Mouse (Mus musculus) neural tube, embryonic 12.5 days (tissue): ENCODE results near the gene Dnm2. TPM values are rescaled to one million over a fixed set of nuclear protein-coding genes. Genes with fewer than 3 reads are reported as not detected.

Source experiments
- ATAC-seq: fragments of 200-750 bp; cut with Nextera tagmentation; 2 replicates; pipeline ENCODE4 v1.8.0; 2017; ENCODE audit warnings: low read depth, mild to moderate bottlenecking, moderate TSS enrichment, moderate library complexity; ENCODE audit not compliant: low FRiP score
- H3K27ac ChIP-seq: fragments of 300-500 bp; sonication (generic); 2 replicates; pipeline ENCODE4 v1.5.1; 2016
- H3K27me3 ChIP-seq: fragments of 300-500 bp; sonication (generic); replicated peaks from 2 replicates; pipeline ENCODE4 v1.6.1; 2016; ENCODE audit warnings: mild to moderate bottlenecking
- H3K36me3 ChIP-seq: fragments of 300-500 bp; sonication (generic); 2 replicates; pipeline ENCODE4 v1.6.1; 2016; ENCODE audit warnings: mild to moderate bottlenecking
- H3K4me1 ChIP-seq: fragments of 300-500 bp; sonication (generic); 2 replicates; pipeline ENCODE4 v1.6.1; 2016
- H3K4me2 ChIP-seq: fragments of 300-500 bp; sonication (generic); replicated peaks from 2 replicates; pipeline ENCODE4 v1.6.1; 2016; ENCODE audit warnings: mild to moderate bottlenecking
- H3K4me3 ChIP-seq: fragments of 300-500 bp; sonication (generic); 2 replicates; pipeline ENCODE4 v1.5.1; 2016
- H3K9ac ChIP-seq: fragments of 300-500 bp; sonication (generic); 2 replicates; pipeline ENCODE4 v1.6.1; 2016; ENCODE audit warnings: mild to moderate bottlenecking
- H3K9me3 ChIP-seq: fragments of 300-500 bp; sonication (generic); 2 replicates; pipeline ENCODE4 v1.6.1; 2016; ENCODE audit warnings: mild to moderate bottlenecking
- WGBS: fragments of 180-500 bp; shearing (Covaris S2); methylation state at CpG from one replicate; pipeline ENCODE4 v1.1.7; 2016; 5-methylcytosine and 5-hydroxymethylcytosine counted together
- polyA plus RNA-seq: library from polyadenylated mRNA; unstranded; fragments of >200 nt; fragmentation: Nextera tagmentation; extraction: Ambion mirVana; gene quantifications from 2 replicates; pipeline ENCODE4 v1.2.1, GENCODE M21; 2016

Dnm2 gene
- polyA plus RNA-seq, 1 experiment from 2014 or later, result 80.4 TPM

DNA sequence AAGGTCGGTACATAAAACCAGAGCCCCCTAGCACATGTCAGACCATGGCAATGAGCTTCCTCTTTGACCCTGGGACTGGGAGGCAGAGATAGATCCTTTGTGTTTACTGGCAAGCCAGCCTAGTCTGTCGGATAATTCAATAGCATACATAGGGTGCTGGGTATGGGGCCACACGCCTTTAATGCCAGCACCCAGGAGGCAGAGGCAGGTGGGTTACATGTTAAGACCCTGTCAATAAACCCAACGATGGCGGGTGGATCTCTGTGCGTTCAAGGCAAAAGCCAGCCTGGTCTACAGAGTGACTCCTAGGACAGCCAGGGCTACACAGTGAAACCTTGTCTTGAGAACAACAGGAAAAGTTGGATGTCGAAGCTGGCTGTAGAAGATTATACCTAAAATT is 16.1 kb upstream of the Dnm2 start:
- peaks cover 40% of the 10 kb centered on the region for H3K36me3 ChIP-seq
- no peak overlapping the region for H3K4me2 ChIP-seq
- peaks cover 6% of the 10 kb centered on the region; the same call in 1 of the 2 replicates for H3K4me1 ChIP-seq
- no peak overlapping the region for H3K9ac ChIP-seq
- ATAC-seq, result no peak
- no peaks in the 10 kb centered on the region for H3K9me3 ChIP-seq
- no peaks in the 10 kb centered on the region for H3K27me3 ChIP-seq
- WGBS, result 73% methylated on average over 7 of the region's 7 CpGs
- H3K27ac ChIP-seq, result no peak overlapping the region
- H3K4me3 ChIP-seq, result no peak overlapping the region

DNA sequence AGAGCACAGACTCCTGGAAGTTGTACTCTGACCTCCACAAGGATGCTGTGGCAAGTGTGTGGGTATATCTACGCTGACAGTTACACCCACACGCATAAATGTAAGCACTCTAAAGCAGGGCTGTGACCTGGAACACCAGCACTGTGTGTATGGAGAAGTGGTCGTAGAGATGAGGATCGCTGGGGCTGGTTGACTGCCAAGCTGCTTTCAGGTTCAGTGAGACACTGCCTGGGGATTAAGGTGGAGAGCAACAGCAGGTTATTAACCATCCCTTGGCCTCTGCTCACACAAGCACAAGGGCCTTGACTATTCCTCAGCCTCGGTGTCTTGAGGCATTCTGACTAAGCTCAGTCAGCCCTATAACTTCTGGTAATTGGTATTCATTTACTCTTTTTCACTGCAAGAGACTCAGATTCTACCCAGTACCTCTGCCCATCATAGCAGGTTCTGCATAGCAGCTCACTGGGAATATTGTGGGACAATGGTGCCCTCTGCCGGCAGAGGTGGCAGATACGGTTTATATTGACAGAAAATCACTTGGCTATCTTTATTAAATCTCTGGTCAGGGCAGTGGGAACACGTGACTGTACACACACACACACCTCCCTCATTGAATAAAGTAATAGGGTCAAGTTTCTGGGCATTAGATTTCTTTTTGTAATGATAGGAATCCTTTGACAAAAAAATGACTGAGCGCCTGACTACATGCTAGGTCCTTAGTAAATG is 15.0 kb upstream of the Dnm2 start:
- WGBS, result 38% methylated on average over 9 of the region's 9 CpGs
- Histone ChIP-seq H3K4me3 (no peak overlapping the region), H3K4me2 (no peak overlapping the region), H3K4me1 (peaks cover 6% of the 10 kb centered on the region; the same call in 1 of the 2 replicates), H3K9ac (no peak overlapping the region), H3K9me3 (no peaks in the 10 kb centered on the region), H3K36me3 (peaks cover 29% of the 10 kb centered on the region), H3K27me3 (no peaks in the 10 kb centered on the region), H3K27ac (no peak overlapping the region)
- ATAC-seq, result 0 out of 2 replicates have a peak, but pooled peaks have one; percentile 11

DNA sequence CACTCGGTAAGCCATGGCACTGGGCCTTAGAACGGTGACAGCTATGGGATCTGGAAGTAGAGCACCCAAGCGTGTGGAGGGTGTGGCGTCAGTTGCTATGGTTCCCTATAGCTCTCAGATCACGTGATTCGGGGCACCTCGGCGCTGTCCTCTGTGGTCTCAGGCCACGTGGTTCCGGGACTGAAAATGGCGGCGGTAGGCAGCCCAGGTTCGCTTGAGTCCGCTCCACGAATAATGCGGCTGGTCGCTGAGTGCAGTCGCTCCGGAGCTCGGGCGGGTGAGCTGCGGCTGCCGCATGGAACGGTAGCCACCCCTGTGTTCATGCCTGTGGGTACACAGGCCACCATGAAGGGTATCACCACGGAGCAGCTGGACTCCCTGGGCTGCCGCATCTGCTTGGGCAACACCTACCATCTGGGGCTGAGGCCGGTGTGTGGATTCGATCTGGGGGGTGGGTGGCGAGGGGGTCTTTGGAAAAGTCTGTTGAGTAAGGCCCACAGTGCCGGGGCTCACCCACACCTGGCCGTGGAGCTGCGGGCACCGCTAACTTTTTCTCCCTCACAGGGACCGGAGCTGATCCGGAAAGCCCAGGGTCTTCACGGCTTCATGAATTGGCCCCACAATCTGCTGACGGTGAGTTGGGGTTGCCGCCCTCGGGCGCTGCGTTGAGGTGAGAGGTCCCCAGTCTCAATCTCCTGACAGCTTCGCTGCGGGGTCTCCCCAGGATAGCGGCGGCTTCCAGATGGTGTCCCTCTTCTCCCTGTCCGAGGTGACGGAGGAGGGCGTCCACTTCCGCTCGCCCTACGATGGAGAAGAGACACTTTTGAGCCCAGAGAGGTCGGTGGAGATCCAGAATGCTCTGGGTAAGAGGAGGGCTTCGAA is 12.8 kb upstream of the Dnm2 start, which contains the start of gene Qtrt1:
TSS of gene Qtrt1 (plus strand) at position 169 of the 882 bp plus-strand sequence.
- Histone ChIP-seq H3K27ac (no peak within 1 kb of the TSS), H3K9me3 (no peaks in the 10 kb centered on the region), H3K4me1 (peaks cover 6% of the 10 kb centered on the region; the same call in 1 of the 2 replicates), H3K4me3 (peak within 1 kb of the TSS; percentile 76), H3K4me2 (peak within 1 kb of the TSS; percentile 91), H3K36me3 (peaks cover 20% of the 10 kb centered on the region), H3K27me3 (no peaks in the 10 kb centered on the region), H3K9ac (peak within 1 kb of the TSS; percentile 71)
- 2% methylated on average over 53 of the region's 53 CpGs for WGBS
- peak; percentile 98 for ATAC-seq

DNA sequence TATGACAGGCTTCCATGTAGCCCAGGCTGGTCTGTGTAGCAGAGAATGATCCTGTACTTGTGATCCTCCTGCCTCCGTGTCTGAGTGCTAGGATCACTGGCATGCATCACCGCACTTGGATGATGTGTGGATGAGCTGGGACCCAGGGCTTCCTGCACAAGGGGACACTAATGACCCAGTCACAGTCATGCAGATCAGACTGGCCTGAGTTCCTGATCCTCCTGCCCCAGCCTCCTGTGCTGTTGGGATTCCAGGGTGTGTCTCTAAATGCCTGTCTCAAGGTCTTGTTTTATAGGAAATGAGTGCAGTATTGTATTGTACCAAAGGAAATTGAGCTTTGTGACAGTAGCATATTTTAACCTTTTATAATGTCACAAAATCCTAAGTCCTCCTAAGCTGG is 6.8 kb upstream of the Dnm2 start:
- H3K9me3 ChIP-seq, result no peaks in the 10 kb centered on the region
- 93% methylated on average over 2 of the region's 2 CpGs for WGBS
- H3K4me2 ChIP-seq, result no peak overlapping the region
- peaks cover 49% of the 10 kb centered on the region for H3K36me3 ChIP-seq
- ATAC-seq, result no peak
- no peaks in the 10 kb centered on the region for H3K27me3 ChIP-seq
- H3K27ac ChIP-seq, result no peak overlapping the region
- no peaks in the 10 kb centered on the region for H3K4me1 ChIP-seq
- no peak overlapping the region for H3K4me3 ChIP-seq
- H3K9ac ChIP-seq, result no peak overlapping the region

DNA sequence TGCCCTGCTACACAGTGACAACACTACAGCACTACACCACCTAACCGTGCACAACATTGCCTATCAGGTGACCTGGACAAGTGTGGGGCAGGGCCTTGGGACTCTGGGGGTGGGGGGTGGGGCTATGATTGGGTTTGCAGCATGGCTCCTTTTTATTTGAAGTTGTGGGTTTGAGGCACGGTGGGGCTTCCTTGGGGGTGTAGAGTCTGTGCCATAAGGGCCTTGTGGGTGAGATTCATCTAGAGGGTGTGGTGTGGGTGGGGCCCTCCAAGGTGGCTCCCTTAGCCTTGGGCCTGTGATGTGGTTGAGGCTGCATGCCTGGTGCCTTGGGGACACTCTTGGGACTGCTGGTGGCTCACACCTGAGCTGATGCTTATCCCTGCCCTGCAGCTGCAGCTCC is 5.1 kb upstream of the Dnm2 start:
- H3K9me3 ChIP-seq, result no peaks in the 10 kb centered on the region
- no peak overlapping the region for H3K4me3 ChIP-seq
- no peaks in the 10 kb centered on the region for H3K4me1 ChIP-seq
- no peak overlapping the region for H3K4me2 ChIP-seq
- no peak overlapping the region for H3K9ac ChIP-seq
- ATAC-seq, result no peak
- H3K27me3 ChIP-seq, result no peaks in the 10 kb centered on the region
- no peak overlapping the region for H3K27ac ChIP-seq
- peaks cover 49% of the 10 kb centered on the region for H3K36me3 ChIP-seq
- 98% methylated on average over 2 of the region's 2 CpGs for WGBS

DNA sequence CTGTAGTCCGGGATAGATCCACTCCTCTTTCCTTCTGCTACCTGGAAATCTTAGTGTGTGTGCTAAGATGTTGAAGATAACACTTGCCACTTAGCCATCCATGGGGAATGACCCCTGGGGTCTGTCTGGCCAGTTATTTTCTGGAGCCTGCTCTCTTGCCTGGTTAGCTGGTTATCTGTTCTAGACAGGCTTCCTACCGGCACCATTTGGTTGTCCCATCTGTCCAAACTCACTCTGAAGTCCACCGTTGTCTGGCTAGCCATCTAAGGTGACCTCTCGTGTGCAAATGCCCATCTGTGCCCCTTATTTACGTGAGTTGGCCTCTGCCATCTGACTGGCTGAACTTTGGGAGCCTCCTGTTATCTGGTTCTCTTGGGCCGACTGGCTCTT is 843 bp downstream of the Dnm2 start:
- H3K27me3 ChIP-seq, result no peaks in the 10 kb centered on the region
- WGBS, result 9% methylated on average over 6 of the region's 6 CpGs

DNA sequence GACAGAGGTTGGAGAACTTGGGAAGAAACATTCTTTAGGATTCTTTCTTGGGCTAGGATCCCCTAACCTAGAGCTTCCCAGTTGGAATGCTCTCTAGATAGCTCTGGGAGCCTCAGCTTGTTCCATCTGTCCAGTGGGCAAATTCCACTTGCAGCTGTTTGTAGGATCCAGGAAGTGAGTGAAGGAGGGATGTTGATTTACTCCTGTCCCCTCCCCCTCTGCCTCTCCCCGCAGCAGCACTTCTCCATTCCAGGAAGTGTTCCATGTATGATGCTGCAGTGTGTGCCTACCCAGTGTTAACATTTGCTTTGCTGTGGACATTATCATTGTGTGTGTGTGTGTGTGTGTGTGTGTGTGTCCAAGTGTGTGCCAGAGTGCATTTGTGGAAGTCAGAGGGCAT is 1.3 kb downstream of the Dnm2 start:
- Histone ChIP-seq H3K27ac (no peak overlapping the region), H3K4me1 (peaks cover 25% of the 10 kb centered on the region), H3K4me2 (peak overlapping the region; percentile 87), H3K36me3 (peaks cover 1% of the 10 kb centered on the region; the same call in 1 of the 2 replicates), H3K4me3 (peak overlapping the region; percentile 93), H3K9me3 (no peaks in the 10 kb centered on the region), H3K27me3 (no peaks in the 10 kb centered on the region), H3K9ac (peak overlapping the region; percentile 92)
- 17% methylated on average over 1 of the region's 1 CpGs for WGBS
- no peak for ATAC-seq

More for the DNA sequence above, 843 bp downstream of the Dnm2 start:
- Histone ChIP-seq H3K27ac (no peak overlapping the region), H3K9ac (peak overlapping the region; percentile 92), H3K9me3 (no peaks in the 10 kb centered on the region), H3K36me3 (peaks cover 6% of the 10 kb centered on the region), H3K4me3 (peak overlapping the region; percentile 93), H3K4me1 (peaks cover 25% of the 10 kb centered on the region), H3K4me2 (peak overlapping the region; percentile 87)
- ATAC-seq, result no peak

DNA sequence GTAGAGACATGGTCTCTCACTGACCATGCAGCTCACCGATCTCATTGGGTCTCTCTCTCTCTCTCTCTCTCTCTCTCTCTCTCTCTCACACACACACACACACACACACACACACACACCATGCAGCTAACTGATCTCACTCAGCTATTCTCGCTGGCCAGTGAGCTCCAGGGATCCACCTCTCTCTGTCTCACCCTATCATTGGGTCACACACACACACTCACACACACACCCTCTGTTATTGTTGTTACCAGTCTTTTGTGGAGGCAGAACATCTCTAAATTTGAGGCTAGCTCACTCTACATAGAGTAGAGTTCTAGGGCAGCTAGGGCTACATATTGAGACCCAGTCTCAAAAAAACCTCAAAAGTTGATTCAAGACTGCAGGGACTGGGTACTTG is 1.8 kb downstream of the Dnm2 start:
- Histone ChIP-seq H3K9me3 (no peaks in the 10 kb centered on the region), H3K4me1 (peaks cover 25% of the 10 kb centered on the region), H3K9ac (no peak overlapping the region), H3K36me3 (no peaks in the 10 kb centered on the region), H3K27me3 (no peaks in the 10 kb centered on the region), H3K4me2 (peak overlapping the region; percentile 87), H3K4me3 (no peak overlapping the region), H3K27ac (no peak overlapping the region)
- no peak for ATAC-seq
- 78% methylated on average over 2 of the region's 2 CpGs for WGBS

DNA sequence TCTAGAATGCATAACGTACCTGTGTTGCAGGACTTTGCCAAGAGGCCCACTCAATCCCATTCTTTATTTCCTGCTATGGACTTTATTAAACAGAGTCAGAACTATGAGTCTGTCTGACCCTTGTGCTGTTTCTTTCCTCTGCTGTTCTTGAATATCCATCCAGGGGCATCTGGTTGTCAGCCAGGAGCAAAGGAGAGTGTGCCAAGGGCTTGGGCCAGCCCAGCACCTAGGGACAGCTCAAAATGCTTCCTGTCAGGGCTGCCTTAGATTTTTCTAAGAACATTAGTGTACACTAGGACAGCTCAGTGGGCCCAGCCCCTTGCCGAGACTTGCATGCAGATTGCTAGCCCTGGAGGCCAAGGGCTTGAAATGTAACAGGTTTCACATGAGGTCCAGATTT is 3.1 kb downstream of the Dnm2 start:
- 87% methylated on average over 2 of the region's 2 CpGs for WGBS
- no peaks in the 10 kb centered on the region for H3K9me3 ChIP-seq
- H3K36me3 ChIP-seq, result no peaks in the 10 kb centered on the region
- no peak overlapping the region for H3K9ac ChIP-seq
- peaks cover 25% of the 10 kb centered on the region for H3K4me1 ChIP-seq
- H3K27me3 ChIP-seq, result no peaks in the 10 kb centered on the region
- H3K4me2 ChIP-seq, result no peak overlapping the region
- no peak overlapping the region for H3K27ac ChIP-seq
- H3K4me3 ChIP-seq, result no peak overlapping the region
- ATAC-seq, result no peak

DNA sequence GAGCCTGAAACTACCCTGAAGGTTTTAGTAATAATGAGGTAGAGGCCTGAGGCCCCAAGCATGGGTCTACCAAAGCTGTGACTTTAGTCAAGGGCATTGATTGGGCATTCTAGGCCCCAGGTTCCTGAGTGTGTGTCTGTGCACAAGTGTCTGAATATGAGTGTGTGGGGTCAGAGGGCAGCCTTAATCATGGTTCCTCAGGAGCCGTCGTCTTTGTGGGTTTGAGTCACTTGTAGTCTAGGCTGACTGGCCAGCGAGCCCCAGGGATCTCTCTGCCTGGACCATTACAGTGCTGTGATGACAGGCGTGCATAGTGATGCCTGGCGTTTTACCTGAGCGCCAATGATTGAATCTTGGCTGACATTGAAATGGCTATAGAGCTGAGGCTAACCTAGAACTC is 3.5 kb downstream of the Dnm2 start:
- Histone ChIP-seq H3K4me1 (peaks cover 25% of the 10 kb centered on the region), H3K9me3 (no peaks in the 10 kb centered on the region), H3K9ac (no peak overlapping the region), H3K4me3 (no peak overlapping the region), H3K27ac (no peak overlapping the region), H3K27me3 (no peaks in the 10 kb centered on the region), H3K36me3 (no peaks in the 10 kb centered on the region), H3K4me2 (no peak overlapping the region)
- no peak for ATAC-seq
- WGBS, result 90% methylated on average over 6 of the region's 6 CpGs

DNA sequence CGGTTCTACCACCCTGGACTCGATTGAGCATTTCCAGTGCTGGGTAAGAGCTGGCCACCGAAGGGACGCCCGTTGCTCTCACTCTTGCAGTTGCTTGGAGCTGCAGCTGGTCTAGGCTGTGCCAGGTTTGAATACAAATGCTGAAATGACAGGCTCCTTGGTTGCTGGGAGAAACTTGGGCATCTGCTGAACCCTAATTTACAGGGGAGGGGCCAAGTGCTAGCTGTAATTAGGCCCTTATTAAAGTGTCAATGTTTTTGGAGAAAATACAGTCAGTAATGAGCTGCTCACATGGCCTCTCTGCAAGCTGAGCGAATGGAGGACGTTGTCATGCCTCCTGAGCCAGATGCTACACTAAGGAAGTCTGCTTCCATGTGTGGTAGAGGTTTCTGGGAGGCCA is 6.0 kb downstream of the Dnm2 start:
- Histone ChIP-seq H3K4me2 (no peak overlapping the region), H3K9ac (no peak overlapping the region), H3K4me3 (no peak overlapping the region), H3K27ac (no peak overlapping the region), H3K4me1 (peaks cover 22% of the 10 kb centered on the region), H3K9me3 (no peaks in the 10 kb centered on the region), H3K36me3 (no peaks in the 10 kb centered on the region), H3K27me3 (no peaks in the 10 kb centered on the region)
- no peak for ATAC-seq
- 86% methylated on average over 7 of the region's 7 CpGs for WGBS

DNA sequence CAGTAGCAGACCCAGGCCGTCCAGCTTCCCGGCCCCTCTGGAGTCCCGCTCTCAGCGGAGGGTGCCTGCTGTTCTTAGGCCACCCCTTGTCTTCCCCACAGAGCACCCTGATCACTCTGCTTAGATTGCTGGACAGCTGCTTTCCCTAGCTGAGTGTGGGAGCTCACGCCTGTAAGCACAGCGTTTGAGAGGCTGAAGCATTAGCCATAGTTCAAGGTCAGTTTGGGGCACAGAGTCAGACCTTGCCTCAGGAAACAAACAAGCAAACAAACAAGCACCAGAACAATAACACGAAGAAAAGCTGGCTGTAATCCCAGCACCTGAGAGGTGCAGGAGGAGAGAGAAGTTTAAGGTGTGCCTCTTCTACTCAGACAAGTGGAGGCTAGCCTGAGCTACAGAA is 7.4 kb downstream of the Dnm2 start:
- no peak for ATAC-seq
- Histone ChIP-seq H3K4me2 (no peak overlapping the region), H3K27me3 (no peaks in the 10 kb centered on the region), H3K36me3 (no peaks in the 10 kb centered on the region), H3K9me3 (no peaks in the 10 kb centered on the region), H3K9ac (no peak overlapping the region), H3K4me3 (no peak overlapping the region), H3K27ac (no peak overlapping the region), H3K4me1 (peaks cover 10% of the 10 kb centered on the region)
- WGBS, result 83% methylated on average over 7 of the region's 7 CpGs
